Mouse (Mus musculus) liver, embryonic 14.5 days (tissue): ENCODE measurements at regions not wholly inside any gene's neighbourhood (a gene's known extent, or its start where the extent isn't known, plus 50 kb on each side); places are given as distances from the start of the nearest gene placed in this dataset.

ENCODE experiments used
- CTCF ChIP-seq: IDR thresholded peaks from 2 replicates; pipeline ENCODE4 v1.5.1; 2016; ENCODE audit warnings: antibody characterized with exemption, low read depth, control low read depth
- EP300 ChIP-seq: IDR thresholded peaks from 2 replicates; pipeline ENCODE4 v1.6.1; 2016; ENCODE audit warnings: antibody characterized with exemption, low read depth

DNA sequence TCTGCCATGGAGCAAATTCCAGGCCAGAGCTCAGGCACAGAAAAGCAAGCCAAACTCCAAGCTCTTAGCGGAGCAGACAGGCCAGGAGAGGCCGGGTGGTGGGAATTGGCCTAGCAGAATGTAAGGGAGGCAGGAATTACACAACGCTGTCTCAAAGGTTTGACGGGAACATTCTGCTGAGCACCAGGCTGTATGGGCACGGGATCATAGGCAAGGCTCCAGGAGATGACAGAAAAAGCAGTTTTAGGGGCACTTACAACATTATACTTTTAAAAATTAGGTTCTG, 99.5 kb upstream of the Max start:
- no peak for TF ChIP-seq CTCF
- TF ChIP-seq EP300, result no peak
